Mouse (Mus musculus) embryonic fibroblast, embryonic 13.5 days (primary cell): Measurements from ENCODE around the gene Trim30d.

Experiments used
- CTCF ChIP-seq: IDR thresholded peaks from 2 replicates; pipeline ENCODE4 v1.5.1; 2011; ENCODE audit warnings: mild to moderate bottlenecking, control low read depth, low read length, moderate library complexity, borderline replicate concordance; ENCODE audit not compliant: insufficient read depth
- POLR2A ChIP-seq: IDR thresholded peaks from 2 replicates; pipeline ENCODE4 v1.6.1; 2011; ENCODE audit warnings: low read depth, mild to moderate bottlenecking, control low read depth, low read length, moderate library complexity

- TF ChIP-seq CTCF (no peak), POLR2A (no peak)
Measured at GRCm38 (mm10) chr7:104549833-104550232, 42.2 kb upstream of the Trim30d start, which contains the start of gene Olfr651.
